Mouse (Mus musculus): ENCODE data around the gene Tpm1. TPM values are rescaled to one million over a fixed set of nuclear protein-coding genes. Genes with fewer than 3 reads are reported as not detected.

Gene Tpm1
- total RNA-seq, 1 experiment from 2014 or later, result 101 TPM

DNA sequence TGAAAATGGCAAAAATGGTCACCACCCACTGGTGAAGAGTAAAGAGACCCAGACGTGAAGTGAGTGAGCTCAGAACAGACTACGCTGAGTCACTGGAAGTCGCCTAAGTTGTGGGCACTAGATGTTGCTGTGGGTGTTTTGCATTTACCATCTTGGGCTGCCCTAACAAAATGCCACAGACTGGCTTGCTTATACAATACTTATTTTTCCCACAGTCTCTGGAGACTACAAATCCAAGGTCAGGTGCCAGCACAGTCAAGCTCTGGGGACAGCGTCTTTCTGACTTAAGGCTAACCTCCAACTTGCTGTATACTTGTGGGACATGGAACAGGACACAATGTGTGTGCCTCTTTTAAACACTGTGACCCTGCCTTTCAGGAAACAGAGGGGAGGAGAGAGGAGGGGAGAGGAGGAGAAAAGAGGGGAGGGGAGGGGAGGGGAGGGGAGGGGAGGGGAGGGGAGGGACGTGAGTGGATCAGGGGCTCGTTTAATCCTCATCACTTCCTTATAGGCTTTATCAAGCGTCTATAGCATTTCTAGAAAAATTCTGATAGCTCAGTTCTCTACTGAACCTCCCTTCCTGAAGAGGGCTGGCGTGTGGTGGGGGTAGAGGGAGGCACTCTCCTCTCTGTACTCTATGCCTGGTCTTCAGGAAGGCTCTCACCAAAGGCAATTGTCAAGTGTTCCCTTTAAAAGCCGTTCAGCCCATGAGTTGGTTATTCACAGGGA, 58.0 kb downstream of the Tpm1 start:
- ATAC-seq (replicated peaks; ENCODE audit: low read depth, poor library complexity, severe bottlenecking), result peak; percentile 59

DNA sequence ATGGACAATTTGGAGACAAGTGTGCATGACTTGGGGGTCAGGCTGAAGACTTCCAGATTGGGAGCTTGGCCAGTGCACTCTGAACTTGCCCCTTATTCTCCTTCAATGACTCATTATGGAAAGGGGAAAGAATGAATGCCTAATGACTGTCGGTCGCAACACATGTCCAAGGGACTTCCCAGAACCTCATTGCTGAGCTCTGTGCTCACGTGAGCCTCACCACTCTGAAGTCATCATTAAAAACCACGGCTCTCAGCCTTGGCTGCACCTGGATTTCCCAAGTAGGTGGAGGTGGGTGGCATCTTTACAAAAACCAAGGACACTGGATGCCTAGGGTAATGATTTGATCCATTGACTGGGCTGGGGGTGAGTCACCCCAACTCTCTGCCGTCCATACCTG, 59.2 kb downstream of the Tpm1 start:
- ATAC-seq (replicated peaks; ENCODE audit: low read depth, poor library complexity, severe bottlenecking), result no peak

GRCm38 (mm10) chr9:66989581-66989980, 59.6 kb downstream of the Tpm1 start:
- no peak for ATAC-seq (replicated peaks; ENCODE audit: low read depth, poor library complexity, severe bottlenecking)

- ATAC-seq (replicated peaks; ENCODE audit: low read depth, poor library complexity, severe bottlenecking), result no peak
Measured at GRCm38 (mm10) chr9:66988888-66989414, 60.3 kb downstream of the Tpm1 start.

DNA sequence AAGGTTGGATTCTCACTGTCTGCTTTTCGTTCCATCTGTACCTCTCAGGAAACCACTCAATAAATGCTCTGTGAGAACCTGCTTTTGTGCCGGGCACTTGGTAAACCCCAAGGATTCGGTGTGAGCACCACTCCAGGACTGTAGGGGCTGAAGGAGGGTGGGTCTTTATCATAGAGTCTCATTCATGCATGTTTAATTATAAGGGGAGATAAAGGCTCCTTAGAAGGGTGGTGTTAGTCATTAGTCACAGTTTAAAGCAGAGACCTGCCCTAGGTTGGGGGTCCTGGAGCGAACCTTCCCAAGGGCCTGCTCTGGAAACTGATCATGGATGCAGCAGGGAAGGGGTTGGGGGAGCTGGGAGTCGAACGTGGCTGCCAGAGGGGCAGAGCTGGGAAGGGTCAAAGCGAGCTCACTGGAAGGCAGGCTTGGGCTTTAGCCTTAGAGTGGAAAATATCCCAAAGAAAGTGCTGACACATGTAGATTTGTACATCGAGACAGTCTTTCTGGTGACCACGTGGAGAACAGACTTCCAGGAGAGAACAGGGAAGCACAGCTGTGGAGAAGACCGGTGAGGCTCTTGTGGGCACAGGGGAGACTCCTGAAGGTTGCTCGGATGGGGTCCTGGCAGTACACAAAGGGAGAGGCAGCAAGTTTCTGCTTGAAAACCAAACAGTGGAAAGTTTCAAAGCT, 60.9 kb downstream of the Tpm1 start:
- ATAC-seq (replicated peaks; ENCODE audit: low read depth, poor library complexity, severe bottlenecking), result no peak

GRCm38 (mm10) chr9:66985377-66985776, 63.8 kb downstream of the Tpm1 start:
- ATAC-seq (replicated peaks; ENCODE audit: low read depth, poor library complexity, severe bottlenecking), result peak; percentile 33

GRCm38 (mm10) chr9:66982085-66982484, 67.1 kb downstream of the Tpm1 start:
- ATAC-seq (replicated peaks; ENCODE audit: low read depth, poor library complexity, severe bottlenecking), result no peak

DNA sequence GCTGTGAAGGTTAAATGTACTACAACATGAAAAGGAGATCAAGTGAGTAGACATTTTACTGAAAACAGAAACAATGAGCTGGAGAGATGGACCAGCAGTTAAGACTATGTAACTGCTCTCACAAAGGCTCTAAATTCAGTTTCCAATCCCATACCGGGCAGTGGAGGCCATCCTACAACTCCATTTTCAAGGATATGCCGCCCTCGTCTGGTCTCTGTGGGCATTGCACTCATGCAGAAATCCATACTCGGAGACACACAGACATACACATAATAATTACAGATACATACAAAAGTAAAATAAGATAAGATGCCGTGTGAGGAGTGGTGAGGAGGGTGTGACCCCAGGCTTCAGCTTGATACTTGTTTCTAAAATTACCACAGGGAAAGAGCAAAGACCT, 68.7 kb downstream of the Tpm1 start:
- peak; percentile 77 for ATAC-seq (replicated peaks; ENCODE audit: low read depth, poor library complexity, severe bottlenecking)

DNA sequence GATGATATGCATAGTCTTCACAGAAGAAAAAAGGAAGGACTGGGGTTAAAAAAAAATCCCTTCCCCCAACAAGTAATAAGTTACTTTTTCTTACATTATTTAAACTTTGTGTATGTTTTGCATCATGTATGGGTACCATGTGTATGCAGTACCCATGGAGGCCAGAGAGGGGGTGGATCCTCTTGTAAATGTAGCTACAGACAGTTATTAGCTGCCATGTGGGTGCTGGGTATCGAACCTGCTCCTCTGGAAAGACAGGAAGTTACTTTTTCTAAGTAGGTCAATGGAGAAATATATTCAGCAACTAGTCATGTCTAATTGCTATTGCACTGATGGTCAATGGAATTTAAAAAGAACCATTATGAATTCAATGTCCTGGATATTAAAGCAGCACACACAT, 70.7 kb downstream of the Tpm1 start:
- ATAC-seq (replicated peaks; ENCODE audit: low read depth, poor library complexity, severe bottlenecking), result no peak

DNA sequence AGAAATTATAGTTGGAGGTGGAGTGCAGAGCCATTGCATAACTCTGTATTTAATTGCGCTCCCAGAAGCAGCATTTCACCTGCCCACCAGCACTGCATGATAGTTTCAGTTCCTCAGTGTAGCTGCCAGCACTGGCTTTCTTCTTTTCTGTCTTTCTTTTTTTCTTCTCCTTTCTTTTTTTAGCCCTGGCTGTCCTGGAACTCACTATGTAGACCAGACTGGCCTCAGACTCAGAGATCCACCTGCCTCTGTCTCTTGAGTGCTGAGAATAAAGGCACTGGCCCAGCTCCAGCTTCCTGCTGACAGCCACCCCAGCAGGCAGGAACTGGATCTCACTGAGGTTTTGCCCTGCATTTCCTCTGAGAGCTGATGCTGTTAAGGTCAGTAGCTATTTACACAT, 71.2 kb downstream of the Tpm1 start:
- ATAC-seq (replicated peaks; ENCODE audit: low read depth, poor library complexity, severe bottlenecking), result peak; percentile 27; the same call in 1 of the 2 replicates

GRCm38 (mm10) chr9:66977121-66977520, 72.1 kb downstream of the Tpm1 start:
- no peak for ATAC-seq (replicated peaks; ENCODE audit: low read depth, poor library complexity, severe bottlenecking)

- ATAC-seq (replicated peaks; ENCODE audit: low read depth, poor library complexity, severe bottlenecking), result peak; percentile 72
Measured at GRCm38 (mm10) chr9:66975239-66975645, 74.0 kb downstream of the Tpm1 start, which contains the start of gene Lactb. Lactb (minus strand) TSS chr9:66975484.

DNA sequence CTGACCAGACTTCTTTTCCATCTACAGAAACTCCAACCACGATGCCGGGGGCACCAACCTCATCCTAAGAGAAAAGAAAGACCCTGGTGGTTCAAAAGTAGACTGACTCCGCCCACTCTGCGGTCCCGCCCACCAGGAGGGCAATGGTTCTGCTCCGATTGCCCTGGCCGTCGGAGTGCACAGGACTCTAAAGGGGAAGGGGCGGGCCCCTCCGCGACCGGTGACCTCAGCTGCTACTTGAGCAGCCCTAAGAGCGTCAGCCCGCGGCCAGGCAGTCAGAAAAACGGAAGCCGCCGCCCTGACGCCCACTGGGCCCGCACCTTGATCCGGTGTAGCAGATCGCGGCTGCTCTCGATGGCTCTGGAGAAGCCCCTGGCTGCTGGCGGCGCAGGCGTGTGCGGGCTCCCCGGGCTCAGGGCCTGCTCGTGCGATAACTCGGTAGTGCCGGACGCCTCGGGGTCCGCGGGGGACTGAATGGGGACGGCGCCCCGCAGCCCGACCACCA, 74.4 kb downstream of the Tpm1 start:
- peak; percentile 94 for ATAC-seq (replicated peaks; ENCODE audit: low read depth, poor library complexity, severe bottlenecking)

Other genes starting within 250 kb of the Tpm1 start
- gene Aph1c, start 214.7 kb downstream of the Tpm1 start, total RNA-seq (2017), result 0.87 and 1.3 TPM in 2 replicates
- gene Rab8b, start 129.7 kb downstream of the Tpm1 start, total RNA-seq (2017), result 82.9 and 87.3 TPM in 2 replicates
- gene Rps27l, start 103.3 kb downstream of the Tpm1 start, total RNA-seq (2017), result 162 and 229 TPM in 2 replicates
- gene Lactb, start 73.9 kb downstream of the Tpm1 start, total RNA-seq (2017), result 21.4 and 30.6 TPM in 2 replicates